Mouse (Mus musculus): ENCODE measurements around the gene Marcksl1. TPM values are rescaled to one million over a fixed set of nuclear protein-coding genes. Genes with fewer than 3 reads are reported as not detected.

The Marcksl1 gene
- total RNA-seq (2022): 1 to 10 TPM in 2 of 4 experiments, under 1 TPM in 2; 0.19 to 1.1 (median 0.78) TPM

- DNase-seq (ENCODE audit: low spot score in 2 of 2): peak in 1 of 2 experiments; percentile 36
Measured at GRCm38 (mm10) chr4:129513086-129513767, at the start of gene Marcksl1. Gene Marcksl1, plus strand, starts transcription at chr4:129513581.

DNA sequence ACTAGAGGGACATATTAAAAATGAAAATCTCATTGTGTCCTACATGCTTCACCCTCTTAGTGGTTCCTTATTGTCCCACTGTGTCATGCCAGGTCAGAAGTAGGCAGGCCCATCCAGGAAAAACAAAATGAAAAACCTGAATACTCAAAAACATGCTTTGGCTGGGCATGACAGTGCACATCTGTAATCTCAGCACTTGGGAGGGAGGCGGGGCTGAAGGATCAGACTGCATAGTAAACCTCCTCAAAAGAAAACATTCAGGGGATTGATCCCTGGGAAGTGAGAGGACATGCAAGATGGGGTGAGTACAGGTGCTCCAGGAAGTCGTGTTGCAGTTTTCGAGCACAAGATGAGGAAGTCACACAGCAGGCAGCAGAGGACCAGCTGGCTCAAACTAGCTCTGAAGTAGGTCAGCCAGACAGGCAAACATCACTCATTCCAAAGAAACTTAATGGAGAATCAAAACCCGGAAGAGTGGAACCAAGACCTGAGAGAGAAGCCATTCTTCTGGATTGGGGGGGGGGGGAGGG is 49.0 kb upstream of the Marcksl1 start:
- no peak for DNase-seq (ENCODE audit: low spot score in 2 of 2)

DNA sequence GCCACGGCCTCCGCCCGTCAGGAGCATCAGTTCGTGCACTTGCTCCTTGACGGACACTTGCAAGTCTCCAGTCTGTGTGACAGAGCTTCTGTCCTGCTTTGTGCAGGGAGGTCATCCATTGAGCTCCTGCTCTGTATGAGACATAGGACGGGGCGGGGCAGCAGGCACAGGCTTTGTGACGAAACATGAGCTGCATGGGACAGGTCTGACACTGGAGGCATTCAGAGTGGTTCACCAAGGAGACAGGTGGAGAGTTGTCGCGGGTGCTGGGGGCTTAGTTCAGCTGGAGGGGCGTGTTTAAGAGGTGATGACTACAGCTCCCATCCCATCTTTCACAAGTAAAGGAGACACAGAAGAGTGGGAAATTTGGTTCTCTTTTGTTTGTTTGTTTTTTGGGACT is 37.3 kb upstream of the Marcksl1 start:
- DNase-seq (ENCODE audit: low spot score in 2 of 2): no peak

- DNase-seq (ENCODE audit: low spot score in 2 of 2): no peak
Measured at GRCm38 (mm10) chr4:129479863-129480262, 33.5 kb upstream of the Marcksl1 start.

DNA sequence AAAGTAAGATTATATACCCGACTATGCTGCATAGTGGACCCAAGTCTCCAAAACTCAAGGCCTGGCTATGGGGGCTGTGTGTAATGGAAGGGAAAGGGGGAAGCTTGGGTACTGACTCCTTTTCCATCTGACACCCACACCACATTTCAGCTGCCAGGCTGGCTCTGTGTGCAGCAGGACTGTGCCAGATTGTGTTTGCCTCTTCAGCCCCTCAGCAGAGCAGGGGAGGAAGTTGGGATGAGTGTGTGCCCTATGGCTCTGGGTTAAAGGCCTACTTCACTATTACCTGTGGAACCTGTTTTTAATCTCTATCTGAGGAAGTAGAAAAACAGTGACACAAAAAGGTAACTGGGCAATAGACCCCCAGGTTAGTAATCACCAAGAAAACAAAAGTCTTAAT is 32.3 kb upstream of the Marcksl1 start:
- no peak for DNase-seq (ENCODE audit: low spot score in 2 of 2)

GRCm38 (mm10) chr4:129490972-129491880 is 22.2 kb upstream of the Marcksl1 start, which contains the start of the genes Tssk3 and Fam229a:
Gene Tssk3, minus strand, starts transcription at chr4:129491022.
Gene Fam229a, plus strand, starts transcription at chr4:129491190.
- no peak for DNase-seq (ENCODE audit: low spot score in 2 of 2)

DNA sequence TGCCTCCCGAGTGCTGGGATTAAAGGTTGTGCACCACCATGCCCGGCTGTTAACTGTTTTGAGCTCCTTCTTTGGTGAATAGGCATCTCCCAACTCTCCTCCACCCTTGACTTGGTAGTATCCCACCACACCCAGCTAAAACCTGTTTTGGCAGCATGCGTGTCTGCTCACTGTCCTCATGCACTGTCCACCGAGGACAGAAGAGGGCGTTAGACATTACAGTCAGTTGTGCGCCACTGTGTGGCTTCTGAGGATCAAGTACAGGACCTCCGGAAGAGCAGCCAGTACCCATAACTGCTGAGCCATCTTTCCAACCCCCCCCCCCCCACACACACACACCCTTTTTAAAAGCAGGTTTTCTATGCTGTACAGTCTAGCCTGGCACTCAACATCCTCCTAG is 18.7 kb upstream of the Marcksl1 start:
- no peak for DNase-seq (ENCODE audit: low spot score in 2 of 2)

- no peak for DNase-seq (ENCODE audit: low spot score in 2 of 2)
Measured at GRCm38 (mm10) chr4:129495672-129496562, 17.5 kb upstream of the Marcksl1 start.

DNA sequence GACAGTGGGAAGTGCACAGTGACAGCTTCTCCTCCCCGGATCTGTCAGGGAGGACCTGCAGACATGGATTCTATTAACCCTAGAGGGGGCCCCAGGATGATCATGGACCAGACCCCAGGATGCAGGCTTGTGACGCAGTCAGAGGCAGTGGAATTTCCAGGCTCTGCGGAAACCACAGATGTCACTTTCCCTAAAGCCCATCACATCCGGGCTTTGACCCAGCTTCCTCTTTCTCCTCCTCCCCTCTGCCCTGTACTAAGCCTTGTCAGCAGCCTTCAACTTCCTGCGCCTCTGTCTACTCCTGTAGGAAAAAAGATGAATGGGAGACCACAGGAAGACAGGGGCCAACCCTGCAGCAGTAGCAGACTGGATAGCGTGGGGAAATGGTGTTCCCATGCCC is 16.8 kb upstream of the Marcksl1 start:
- no peak for DNase-seq (ENCODE audit: low spot score in 2 of 2)

DNA sequence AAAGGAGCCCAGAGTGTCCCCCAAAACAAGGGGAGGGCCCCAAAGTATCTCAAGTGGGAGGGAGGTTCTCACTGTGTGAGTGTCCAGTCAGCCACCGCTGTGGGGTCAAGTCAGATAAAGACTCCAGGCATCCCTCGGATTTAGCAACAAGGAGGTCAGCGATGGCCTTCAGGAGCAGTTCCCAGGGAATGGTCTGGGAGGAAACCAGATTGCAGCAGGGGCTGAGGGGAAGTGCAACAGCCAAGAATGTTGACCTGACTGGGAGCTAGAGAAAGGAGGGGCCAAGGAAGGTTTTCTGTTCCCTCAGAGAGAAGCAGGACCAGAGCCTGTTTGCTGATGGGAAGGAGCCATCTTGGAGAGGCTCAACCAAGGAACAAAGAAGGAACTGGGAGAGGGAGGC is 14.4 kb upstream of the Marcksl1 start:
- DNase-seq (ENCODE audit: low spot score in 2 of 2): no peak

DNA sequence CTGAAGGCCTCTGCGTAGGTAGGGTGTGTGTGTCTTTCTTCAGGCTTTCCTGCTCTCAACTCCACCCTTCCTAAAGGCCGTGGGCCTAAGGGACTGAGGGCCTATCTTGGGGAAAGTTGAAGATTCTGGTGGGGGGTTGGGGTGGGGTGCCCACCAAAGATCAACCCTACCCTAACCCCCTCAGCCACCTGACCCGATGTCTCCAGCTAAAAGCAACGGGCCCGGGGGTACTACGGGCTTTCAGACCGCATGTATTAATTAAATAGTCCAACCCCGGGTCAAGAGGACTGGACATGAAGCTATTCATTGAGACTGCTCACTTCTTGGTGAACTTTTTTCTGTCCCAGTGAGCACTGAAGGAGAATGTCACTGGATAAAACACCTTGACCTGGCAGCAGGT is 13.4 kb upstream of the Marcksl1 start:
- DNase-seq (ENCODE audit: low spot score in 2 of 2): no peak

- DNase-seq (ENCODE audit: low spot score in 2 of 2): peak; percentile 68 to 69
Measured at GRCm38 (mm10) chr4:129500607-129501566, 12.5 kb upstream of the Marcksl1 start.

GRCm38 (mm10) chr4:129502327-129502888 is 11.0 kb upstream of the Marcksl1 start:
- no peak for DNase-seq (ENCODE audit: low spot score in 2 of 2)

- no peak for DNase-seq (ENCODE audit: low spot score in 2 of 2)
Measured at GRCm38 (mm10) chr4:129502901-129503444, 10.4 kb upstream of the Marcksl1 start.

GRCm38 (mm10) chr4:129505511-129505910 is 7.9 kb upstream of the Marcksl1 start:
- DNase-seq (ENCODE audit: low spot score in 2 of 2): no peak

GRCm38 (mm10) chr4:129507434-129508236 is 5.7 kb upstream of the Marcksl1 start:
- DNase-seq (ENCODE audit: low spot score in 2 of 2): no peak

- no peak for DNase-seq (ENCODE audit: low spot score in 2 of 2)
Measured at GRCm38 (mm10) chr4:129508237-129508515, 5.2 kb upstream of the Marcksl1 start.

- no peak for DNase-seq (ENCODE audit: low spot score in 2 of 2)
Measured at GRCm38 (mm10) chr4:129508834-129509600, 4.4 kb upstream of the Marcksl1 start.
